Mouse (Mus musculus) c-Kit-negative CD71-positive TER-119-positive erythroid progenitor cells, embryonic 14.5 days (primary cell): ENCODE data around the gene Gcnt3.

Experiments
- DNase-seq: peaks from one replicate; pipeline ENCODE4 v3.0.0-alpha.2; 2013; ENCODE audit warnings: low read depth, low spot score

Gcnt3 gene

GRCm38 (mm10) chr9:70037988-70038387 lies at the start of gene Gcnt3:
Gcnt3 (minus strand) TSS chr9:70038088.
- DNase-seq: no peak

- DNase-seq: no peak
Observed at GRCm38 (mm10) chr9:70087379-70087778, 49.5 kb upstream of the Gcnt3 start.

GRCm38 (mm10) chr9:70086091-70086490 lies 48.2 kb upstream of the Gcnt3 start:
- no peak for DNase-seq

- no peak for DNase-seq
Observed at GRCm38 (mm10) chr9:70084107-70084506, 46.2 kb upstream of the Gcnt3 start.

DNA sequence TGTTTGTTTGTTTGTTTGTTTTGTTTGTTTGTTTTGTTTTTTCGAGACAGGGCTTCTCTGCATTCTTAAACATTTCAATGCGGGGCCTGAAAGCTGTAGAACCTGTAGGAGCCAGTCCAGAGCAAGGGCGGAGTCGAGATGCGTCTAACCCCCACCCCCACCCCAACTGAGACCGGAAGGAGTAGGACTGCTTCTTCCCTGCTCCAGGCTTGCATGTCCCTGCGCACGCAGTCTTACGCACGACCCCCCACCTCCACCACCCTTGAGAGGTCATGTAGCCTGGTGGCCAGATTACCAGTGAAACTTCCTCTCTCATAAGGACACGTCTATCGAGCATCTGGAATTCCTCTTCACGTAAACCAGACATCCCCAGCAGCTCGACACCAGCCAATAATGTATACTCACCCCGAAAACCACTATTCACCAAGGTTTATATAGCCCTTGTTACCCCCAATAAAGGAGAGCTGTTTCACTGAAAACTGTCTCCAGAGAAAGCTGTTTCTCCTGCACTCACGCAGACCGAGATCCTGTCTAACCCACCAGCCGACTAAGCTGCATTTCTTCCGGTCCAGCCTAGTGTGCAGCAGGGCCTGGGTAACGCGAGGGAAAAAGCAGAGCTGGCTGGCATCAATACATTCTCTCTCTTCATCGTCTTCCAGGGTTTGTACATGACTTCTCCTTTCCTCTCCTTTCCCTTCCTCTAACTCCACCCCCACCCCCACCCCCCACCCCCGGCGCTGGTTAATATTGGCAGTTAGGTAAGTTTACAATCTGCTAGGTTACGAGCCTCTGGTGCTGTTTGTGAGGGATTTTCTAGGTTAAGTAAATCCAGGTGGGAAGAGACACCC lies 44.7 kb upstream of the Gcnt3 start:
- DNase-seq: no peak

- DNase-seq: no peak
Observed at GRCm38 (mm10) chr9:70081767-70082166, 43.9 kb upstream of the Gcnt3 start.

DNA sequence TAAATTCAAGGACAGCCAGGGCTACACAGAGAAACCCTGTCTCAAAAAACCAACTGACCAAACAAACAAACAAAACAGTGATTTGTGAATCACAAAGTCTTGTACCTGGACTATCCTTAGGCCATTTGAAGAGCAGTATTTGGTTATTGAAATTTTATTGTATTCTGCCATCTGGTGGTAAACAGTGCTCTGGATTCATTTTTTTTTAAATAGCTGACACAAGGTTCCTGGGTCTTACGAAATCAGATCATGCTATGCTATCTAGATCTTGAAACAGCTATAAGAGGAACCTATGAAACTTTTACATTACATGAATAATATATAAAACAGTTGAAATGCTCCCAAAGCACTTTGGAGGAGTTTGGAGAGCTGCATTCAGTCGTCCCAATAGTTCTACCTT lies 43.1 kb upstream of the Gcnt3 start:
- DNase-seq: no peak

DNA sequence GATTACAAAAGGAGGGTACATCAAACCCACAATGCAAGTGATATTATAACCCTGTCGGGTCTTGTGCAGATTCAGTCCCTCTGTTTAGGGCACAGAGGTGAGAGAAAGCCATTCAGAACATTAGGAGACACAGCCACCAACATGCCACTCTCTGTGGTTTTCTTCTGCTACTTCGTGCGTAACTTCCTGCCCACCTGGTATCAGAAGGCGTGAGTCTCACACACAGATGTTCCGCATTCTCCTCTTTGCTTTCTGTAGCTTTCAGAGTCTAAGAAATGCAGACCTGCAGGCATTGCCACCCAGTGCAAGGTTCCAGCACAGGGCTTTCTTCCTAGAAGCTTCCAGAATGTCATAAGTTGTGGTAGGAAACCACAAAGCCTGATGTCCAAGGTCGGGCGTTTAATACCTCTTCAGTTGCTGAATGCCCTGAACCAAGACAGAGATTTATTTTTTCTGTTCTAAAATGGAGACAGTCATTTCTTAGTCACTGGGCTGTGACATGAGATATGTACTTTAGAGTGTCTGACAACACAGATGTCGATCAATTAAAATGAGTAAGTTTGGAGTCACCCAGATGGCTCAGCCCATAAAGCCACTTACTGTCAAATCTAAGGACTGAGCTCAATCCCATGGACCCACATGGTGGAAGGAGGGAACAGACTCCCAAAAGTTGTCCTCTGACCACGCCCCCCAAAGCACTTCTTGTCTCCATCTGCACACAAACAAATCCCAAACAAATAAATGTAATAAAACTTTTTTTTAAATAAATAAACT lies 42.3 kb upstream of the Gcnt3 start:
- no peak for DNase-seq

- DNase-seq: no peak
Observed at GRCm38 (mm10) chr9:70078034-70078433, 40.1 kb upstream of the Gcnt3 start.

DNA sequence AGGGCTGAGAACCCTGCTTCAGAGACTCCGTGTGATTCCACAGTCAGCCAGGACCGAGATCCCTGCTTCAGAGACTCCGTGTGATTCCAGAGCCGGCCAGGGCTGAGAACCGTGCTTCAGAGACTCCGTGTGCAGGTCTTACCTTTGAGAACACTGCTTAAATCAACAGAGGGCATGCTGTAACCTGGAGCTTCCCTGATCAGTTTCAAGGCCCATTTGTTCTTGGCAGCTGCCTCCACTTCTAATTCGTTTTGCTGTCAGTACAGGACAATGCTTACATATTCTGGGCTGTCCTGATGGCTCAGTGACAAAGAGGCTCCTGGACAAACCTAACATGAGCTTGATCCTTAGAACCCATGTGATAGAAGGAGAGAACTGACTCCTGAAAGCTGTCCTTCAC lies 39.3 kb upstream of the Gcnt3 start:
- DNase-seq: no peak

GRCm38 (mm10) chr9:70072387-70072786 lies 34.5 kb upstream of the Gcnt3 start:
- DNase-seq: no peak

- DNase-seq: no peak
Observed at GRCm38 (mm10) chr9:70069961-70070435, 32.1 kb upstream of the Gcnt3 start.

DNA sequence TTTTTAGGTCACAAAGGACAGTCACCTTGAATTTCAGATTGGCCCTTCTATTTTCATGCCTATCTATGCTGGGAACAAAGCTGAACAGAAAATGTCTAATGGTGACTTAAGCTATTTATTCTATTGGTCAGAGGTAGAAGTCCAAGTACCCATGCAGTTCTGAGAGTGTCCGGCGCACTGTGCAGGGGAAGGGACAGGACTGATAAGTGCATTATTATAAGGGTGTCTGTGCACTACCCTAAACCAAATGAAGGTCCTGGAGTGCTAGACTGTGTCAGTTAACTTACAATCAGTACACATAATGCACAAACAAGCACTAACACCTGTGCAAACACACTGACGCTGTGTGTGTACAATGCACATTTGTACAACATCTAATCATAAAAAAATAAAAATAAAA lies 29.6 kb upstream of the Gcnt3 start:
- DNase-seq: no peak

DNA sequence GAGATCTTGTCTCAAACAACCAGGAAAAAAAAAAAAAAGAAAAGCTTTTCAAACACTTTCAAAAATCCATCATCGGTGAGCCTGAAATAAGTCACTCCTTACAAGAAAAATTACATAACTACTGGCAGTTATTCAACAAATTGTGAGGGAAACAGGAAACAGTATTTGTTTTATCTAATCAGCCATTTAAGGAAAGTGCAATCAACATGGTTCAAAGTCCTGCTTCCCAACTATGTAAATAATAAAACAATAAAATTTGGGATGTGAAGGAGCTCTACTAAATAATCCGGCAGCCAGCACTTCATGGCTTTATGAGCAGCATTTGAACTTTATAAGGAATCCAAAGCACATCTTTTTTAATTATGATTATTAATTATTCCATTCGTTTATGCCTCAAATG lies 24.1 kb upstream of the Gcnt3 start:
- DNase-seq: no peak

DNA sequence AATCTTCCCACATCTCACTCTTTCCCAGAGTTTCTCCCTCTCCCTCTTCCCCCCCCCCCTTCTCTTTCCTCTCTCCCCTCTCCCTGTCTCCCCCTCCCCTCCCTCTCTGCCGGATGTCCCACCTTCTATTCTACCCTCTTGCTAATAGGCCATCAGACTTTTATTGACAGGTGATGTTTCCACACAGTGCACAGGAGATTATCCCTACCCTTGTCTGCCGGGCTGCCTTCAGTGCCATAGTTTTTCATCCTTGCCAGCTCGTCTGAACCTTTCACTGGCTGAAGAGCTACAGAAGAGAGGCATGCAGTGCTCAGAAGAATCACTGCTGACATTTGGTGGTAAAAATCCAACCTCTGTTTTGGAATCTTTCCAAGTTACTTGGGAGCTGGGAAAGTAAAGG lies 15.5 kb upstream of the Gcnt3 start:
- DNase-seq: no peak

- no peak for DNase-seq
Observed at GRCm38 (mm10) chr9:70052730-70053129, 14.8 kb upstream of the Gcnt3 start.

DNA sequence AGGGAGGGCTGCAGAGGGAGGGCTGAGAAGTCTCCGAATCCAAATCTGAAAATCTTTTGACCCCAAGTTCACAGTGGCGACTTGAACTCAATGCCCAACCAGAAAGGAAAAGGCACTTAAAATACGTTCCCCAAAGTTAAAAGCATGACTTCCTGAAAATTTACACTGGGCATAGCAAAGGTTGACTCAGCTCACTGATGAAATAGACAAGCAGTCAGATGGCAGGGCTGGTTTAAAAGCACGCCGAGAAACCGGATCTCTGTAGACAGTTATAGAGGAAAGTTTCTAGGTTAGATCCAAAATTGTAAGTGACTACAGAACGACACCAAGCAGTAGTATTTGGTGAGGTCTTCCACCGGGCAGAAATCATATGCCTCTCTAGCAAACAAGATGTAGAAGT lies 12.0 kb upstream of the Gcnt3 start:
- DNase-seq: no peak

- no peak for DNase-seq
Observed at GRCm38 (mm10) chr9:70049416-70049783, 11.5 kb upstream of the Gcnt3 start.

DNA sequence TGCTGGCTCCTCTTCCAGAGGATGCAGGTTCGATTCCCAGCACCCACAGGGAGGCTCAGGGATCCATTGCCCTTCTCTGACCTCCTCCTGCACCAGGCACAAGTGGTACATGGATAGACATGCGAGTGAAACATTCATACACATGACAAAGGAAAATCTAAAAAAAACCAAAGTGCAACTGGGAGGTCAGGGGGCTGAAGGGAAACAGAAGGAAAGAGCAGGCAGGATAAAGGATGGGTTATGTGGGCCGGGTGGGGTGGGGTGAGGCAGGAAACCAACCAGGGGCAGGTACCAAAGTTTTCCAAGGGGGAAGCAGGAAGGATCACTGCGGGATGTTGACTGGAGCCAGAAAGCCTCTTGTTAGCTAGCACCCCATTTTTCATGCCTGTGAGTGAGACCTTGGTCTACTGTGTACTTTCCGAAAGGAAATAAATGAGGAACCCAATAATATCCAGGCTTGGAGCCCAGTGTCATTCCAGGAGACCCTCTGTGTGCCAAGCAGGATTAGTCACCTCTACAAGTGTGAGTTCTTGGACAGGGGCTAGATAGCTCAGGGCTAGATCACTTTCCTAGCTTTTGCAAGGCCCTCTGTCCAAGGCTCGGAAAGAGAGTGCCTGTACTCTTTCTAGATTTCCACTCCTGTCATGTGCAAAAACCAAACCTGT lies 11.0 kb upstream of the Gcnt3 start:
- DNase-seq: no peak

GRCm38 (mm10) chr9:70048280-70048679 lies 10.4 kb upstream of the Gcnt3 start:
- DNase-seq: no peak

DNA sequence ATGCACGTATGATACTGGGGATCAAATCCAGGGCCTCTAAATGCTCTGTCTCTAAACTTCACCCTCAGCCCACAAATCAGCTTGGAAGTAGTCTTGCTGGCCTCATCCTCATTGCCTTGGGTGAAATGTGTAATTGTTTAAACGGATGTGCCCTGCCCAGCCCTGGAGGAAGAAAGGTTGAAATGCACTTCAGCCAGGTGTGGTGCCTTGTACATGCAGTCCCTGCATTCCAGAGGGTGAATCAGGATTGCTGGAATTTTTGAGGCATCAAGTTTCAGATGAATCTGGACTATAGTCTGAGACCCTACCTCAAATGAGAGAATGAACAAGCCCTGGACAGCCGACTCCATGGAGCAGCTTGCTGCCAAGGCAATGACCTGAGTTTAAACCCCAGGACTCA lies 10.0 kb upstream of the Gcnt3 start:
- DNase-seq: no peak

- DNase-seq: no peak
Observed at GRCm38 (mm10) chr9:70046255-70046654, 8.4 kb upstream of the Gcnt3 start.
